Mouse (Mus musculus): ENCODE measurements around the gene Egfr.

- TF ChIP-seq CTCF (IDR thresholded peaks at IDR 0.05; ENCODE audit: insufficient read depth, low read length) (no peak), POLR2A (IDR thresholded peaks at IDR 0.05; ENCODE audit: borderline replicate concordance, extremely low read depth, low read depth, low read length) (no peak)
Observed at GRCm38 (mm10) chr11:16951761-16952010, 199.7 kb downstream of the Egfr start.

Measured in lung, adult 2 months (tissue).